Mouse (Mus musculus) myocyte (in vitro differentiated cells): Measurements from ENCODE around the gene Arhgap23.

Experiments
- MAX ChIP-seq: IDR thresholded peaks from one replicate; pipeline ENCODE4 v1.6.1; 2011; ENCODE audit warnings: low read depth, mild to moderate bottlenecking, control low read depth
- MYOD1 ChIP-seq, 3 experiments: IDR thresholded peaks; one replicate each; pipeline ENCODE4 v1.6.1; 2011; ENCODE audit warnings: control low read depth in 2 of 3, low read depth in 2 of 3, mild to moderate bottlenecking in 2 of 3, moderate library complexity in 1 of 3; ENCODE audit not compliant: insufficient read length in 2 of 3, control insufficient read depth in 1 of 3

- no peak for TF ChIP-seq MAX
- TF ChIP-seq MYOD1 (IDR thresholded peaks at IDR 0.05; ENCODE audit: control insufficient read depth in 1 of 3, insufficient read length in 2 of 3, low read depth in 2 of 3), result no peak
Observed at GRCm38 (mm10) chr11:97439935-97440334, 24.6 kb downstream of the Arhgap23 start.
